In genomic region chr13:112803106-112803505, GRCm38 (mm10) we compare ENCODE assay signal across 13 mouse cellular contexts. TPM values are rescaled to one million over a fixed set of nuclear protein-coding genes. Genes with fewer than 3 reads are reported as not detected.
DNase-seq lines count a peak whose midpoint lies in the region; ATAC-seq lines count a peak whose summit lies in the region.
"Had no signal": no experiment of that assay in that cellular context is flagged by ENCODE, and none has a peak within 500 bp of the region (broad histone marks: within the 10 kb centered on the region; RNA-seq: fewer than 3 reads in every experiment).

No protein-coding gene starts in this region.

- H3K27ac ChIP-seq in embryonic facial prominence, embryonic 13.5 days = no peak overlapping the region
- no peak overlapping the region for H3K27ac ChIP-seq in embryonic facial prominence, embryonic 10.5 days (replicated peaks)
- H3K27ac ChIP-seq in hindbrain, embryonic 15.5 days (replicated peaks) = no peak overlapping the region
- no peak overlapping the region for H3K27ac ChIP-seq in hindbrain, embryonic 11.5 days (ENCODE audit: low read depth, low read length)
- H3K27ac ChIP-seq in midbrain, embryonic 16.5 days (ENCODE audit: low read length) = no peak overlapping the region
- no peak overlapping the region for H3K27ac ChIP-seq in midbrain, embryonic 13.5 days
- H3K27ac ChIP-seq: embryonic facial prominence, embryonic 15.5 days; midbrain, embryonic 10.5 days had no signal

- H3K9me3 ChIP-seq in embryonic facial prominence, embryonic 13.5 days = no peaks in the 10 kb centered on the region
- peaks cover 3% of the 10 kb centered on the region; the same call in 1 of the 2 replicates for H3K9me3 ChIP-seq in embryonic facial prominence, embryonic 10.5 days
- no peaks in the 10 kb centered on the region for H3K9me3 ChIP-seq in hindbrain, embryonic 15.5 days
- H3K9me3 ChIP-seq in hindbrain, embryonic 11.5 days (ENCODE audit: control insufficient read depth, low read length) = no peaks in the 10 kb centered on the region
- H3K9me3 ChIP-seq in midbrain, embryonic 16.5 days (replicated peaks; ENCODE audit: control insufficient read depth, low read length, poor library complexity, severe bottlenecking) = no peaks in the 10 kb centered on the region
- H3K9me3 ChIP-seq in midbrain, embryonic 13.5 days = no peaks in the 10 kb centered on the region
- H3K9me3 ChIP-seq: embryonic facial prominence, embryonic 15.5 days; midbrain, embryonic 10.5 days had no signal

- no peak for ATAC-seq in embryonic facial prominence, embryonic 13.5 days (ENCODE audit: insufficient number of reproducible peaks, insufficient read depth, low FRiP score, low TSS enrichment, low read depth)
- ATAC-seq in hindbrain, embryonic 15.5 days (ENCODE audit: low FRiP score, low read depth) = no peak
- ATAC-seq in hindbrain, embryonic 11.5 days (ENCODE audit: low FRiP score) = no peak
- no peak for ATAC-seq in midbrain, embryonic 16.5 days
- no peak for ATAC-seq in midbrain, embryonic 13.5 days

- H3K36me3 ChIP-seq in embryonic facial prominence, embryonic 13.5 days = peaks cover 20% of the 10 kb centered on the region
- peaks cover 21% of the 10 kb centered on the region for H3K36me3 ChIP-seq in embryonic facial prominence, embryonic 10.5 days (replicated peaks)
- peaks cover 19% of the 10 kb centered on the region; the same call in 1 of the 2 replicates for H3K36me3 ChIP-seq in hindbrain, embryonic 15.5 days
- no peaks in the 10 kb centered on the region for H3K36me3 ChIP-seq in hindbrain, embryonic 11.5 days (ENCODE audit: control insufficient read depth, insufficient read depth, low read length)
- H3K36me3 ChIP-seq in midbrain, embryonic 16.5 days (ENCODE audit: control insufficient read depth, insufficient read depth, low read length) = peaks cover 2% of the 10 kb centered on the region; the same call in 1 of the 2 replicates
- peaks cover 17% of the 10 kb centered on the region for H3K36me3 ChIP-seq in midbrain, embryonic 13.5 days

- H3K9ac ChIP-seq in embryonic facial prominence, embryonic 13.5 days = no peak overlapping the region
- no peak overlapping the region for H3K9ac ChIP-seq in hindbrain, embryonic 15.5 days
- no peak overlapping the region for H3K9ac ChIP-seq in hindbrain, embryonic 11.5 days (ENCODE audit: low read depth, low read length)
- no peak overlapping the region for H3K9ac ChIP-seq in midbrain, embryonic 16.5 days (ENCODE audit: low read depth, low read length)
- H3K9ac ChIP-seq in midbrain, embryonic 13.5 days (replicated peaks) = no peak overlapping the region
- H3K9ac ChIP-seq: embryonic facial prominence, embryonic 15.5 days had no signal

- H3K4me2 ChIP-seq in embryonic facial prominence, embryonic 13.5 days = 0 out of 2 replicates have a peak overlapping the region, but pooled peaks have one; percentile 20
- H3K4me2 ChIP-seq in hindbrain, embryonic 15.5 days = peak overlapping the region; percentile 25; the same call in 1 of the 2 replicates
- H3K4me2 ChIP-seq in hindbrain, embryonic 11.5 days (replicated peaks; ENCODE audit: low read depth, low read length) = no peak overlapping the region
- H3K4me2 ChIP-seq in midbrain, embryonic 16.5 days (ENCODE audit: low read length) = peak overlapping the region; percentile 24; the same call in 1 of the 2 replicates
- no peak overlapping the region for H3K4me2 ChIP-seq in midbrain, embryonic 13.5 days (replicated peaks)
- H3K4me2 ChIP-seq: embryonic facial prominence, embryonic 15.5 days had no signal

- no peak overlapping the region for H3K4me3 ChIP-seq in embryonic facial prominence, embryonic 13.5 days
- H3K4me3 ChIP-seq in embryonic facial prominence, embryonic 10.5 days = no peak overlapping the region
- H3K4me3 ChIP-seq in hindbrain, embryonic 15.5 days = no peak overlapping the region
- H3K4me3 ChIP-seq in hindbrain, embryonic 11.5 days (ENCODE audit: low read depth, low read length) = no peak overlapping the region
- no peak overlapping the region for H3K4me3 ChIP-seq in midbrain, embryonic 16.5 days (ENCODE audit: low read depth, low read length)
- no peak overlapping the region for H3K4me3 ChIP-seq in midbrain, embryonic 13.5 days (replicated peaks)
- H3K4me3 ChIP-seq: embryonic facial prominence, embryonic 15.5 days; midbrain, embryonic 10.5 days had no signal

- no peak for DNase-seq in embryonic facial prominence, embryonic 10.5 days (ENCODE audit: low spot score)
- no peak for DNase-seq in hindbrain, embryonic 11.5 days (ENCODE audit: low spot score)
- DNase-seq in left cerebral cortex, postnatal 36 days (ENCODE audit: low spot score in 2 of 2) = no peak
- no peak for DNase-seq in left cerebral cortex, adult 18-20 months (ENCODE audit: low spot score in 2 of 2)
- DNase-seq: cerebellum, postnatal 14 days; heart, postnatal 4 days; left cerebral cortex, postnatal 4 days had no signal

- intact Hi-C loops in left cerebral cortex, postnatal 36 days (cut with DNase I) = no loop called here

- H3K27me3 ChIP-seq in embryonic facial prominence, embryonic 13.5 days = no peaks in the 10 kb centered on the region
- no peaks in the 10 kb centered on the region for H3K27me3 ChIP-seq in embryonic facial prominence, embryonic 10.5 days (replicated peaks; ENCODE audit: low read depth, poor library complexity, severe bottlenecking)
- H3K27me3 ChIP-seq in hindbrain, embryonic 15.5 days = no peaks in the 10 kb centered on the region
- no peaks in the 10 kb centered on the region for H3K27me3 ChIP-seq in hindbrain, embryonic 11.5 days (ENCODE audit: control insufficient read depth, insufficient read depth, low read length)
- no peaks in the 10 kb centered on the region for H3K27me3 ChIP-seq in midbrain, embryonic 16.5 days (ENCODE audit: control insufficient read depth, insufficient read depth, low read depth, low read length)
- no peaks in the 10 kb centered on the region for H3K27me3 ChIP-seq in midbrain, embryonic 13.5 days
- H3K27me3 ChIP-seq: embryonic facial prominence, embryonic 15.5 days had no signal

- H3K4me1 ChIP-seq in embryonic facial prominence, embryonic 13.5 days = peaks cover 15% of the 10 kb centered on the region
- peaks cover 25% of the 10 kb centered on the region for H3K4me1 ChIP-seq in embryonic facial prominence, embryonic 10.5 days
- peaks cover 23% of the 10 kb centered on the region for H3K4me1 ChIP-seq in hindbrain, embryonic 15.5 days (replicated peaks)
- no peaks in the 10 kb centered on the region for H3K4me1 ChIP-seq in hindbrain, embryonic 11.5 days (replicated peaks; ENCODE audit: control insufficient read depth, insufficient read depth, low read length)
- H3K4me1 ChIP-seq in midbrain, embryonic 16.5 days (ENCODE audit: control insufficient read depth, insufficient read depth, low read length) = peaks cover 21% of the 10 kb centered on the region
- peaks cover 25% of the 10 kb centered on the region for H3K4me1 ChIP-seq in midbrain, embryonic 13.5 days (replicated peaks)

- WGBS in embryonic facial prominence, embryonic 13.5 days = 90% methylated on average over 7 of the region's 7 CpGs
- 92% methylated on average over 7 of the region's 7 CpGs for WGBS in embryonic facial prominence, embryonic 10.5 days
- WGBS in hindbrain, embryonic 15.5 days = 72% methylated on average over 7 of the region's 7 CpGs
- WGBS in hindbrain, embryonic 11.5 days = 89% methylated on average over 7 of the region's 7 CpGs
- WGBS in midbrain, embryonic 16.5 days = 82% methylated on average over 7 of the region's 7 CpGs
- WGBS in midbrain, embryonic 13.5 days = 80% methylated on average over 7 of the region's 7 CpGs

RNA-seq across cellular contexts. Expression of gene Plpp1, which starts 2.5 kb away (rescaled TPM):
- polyA plus RNA-seq in embryonic facial prominence, embryonic 13.5 days (2015; fragmentation: Nextera tagmentation; extraction: Ambion mirVana) = 46.9 and 51.8 TPM in 2 replicates
- polyA plus RNA-seq in embryonic facial prominence, embryonic 10.5 days (2016; fragmentation: Nextera tagmentation; extraction: Ambion mirVana) = 19.0 and 21.8 TPM in 2 replicates
- 66.6 and 70.9 TPM in 2 replicates for polyA plus RNA-seq in hindbrain, embryonic 15.5 days (2015; fragmentation: Nextera tagmentation; extraction: Ambion mirVana)
- 22.1 and 24.0 TPM in 2 replicates for polyA plus RNA-seq in hindbrain, embryonic 11.5 days (2014; fragmentation: Nextera tagmentation; extraction: Ambion mirVana)
- 58.7 and 69.5 TPM in 2 replicates for polyA plus RNA-seq in midbrain, embryonic 16.5 days (2015; fragmentation: Nextera tagmentation; extraction: Ambion mirVana)
- polyA plus RNA-seq in midbrain, embryonic 13.5 days (2015; fragmentation: Nextera tagmentation; extraction: Ambion mirVana) = 35.3 and 39.6 TPM in 2 replicates
- 10 to 100 TPM; 24.6 to 30.9 TPM for total RNA-seq in left cerebral cortex, postnatal 36 days (2021)
- 10 to 100 TPM; 26.7 to 33.7 TPM for total RNA-seq in left cerebral cortex, adult 18-20 months (2021)

Comparison
In these comparisons a context has a peak if more than half of its experiments do, and no peak if none do; other contexts are left out.
1. H3K4me2 ChIP-seq: peak in embryonic facial prominence, embryonic 13.5 days (single experiment), hindbrain, embryonic 15.5 days (single experiment) and midbrain, embryonic 16.5 days (single experiment); none in hindbrain, embryonic 11.5 days (single experiment) and midbrain, embryonic 13.5 days (single experiment).